Mouse (Mus musculus): ENCODE results near the gene Foxd3.
"Not testable (repeated sequence)": the region's sequence is repeated elsewhere in the genome, so short reads cannot be mapped to it uniquely, and the experiment has no call there.

Foxd3 gene

DNA sequence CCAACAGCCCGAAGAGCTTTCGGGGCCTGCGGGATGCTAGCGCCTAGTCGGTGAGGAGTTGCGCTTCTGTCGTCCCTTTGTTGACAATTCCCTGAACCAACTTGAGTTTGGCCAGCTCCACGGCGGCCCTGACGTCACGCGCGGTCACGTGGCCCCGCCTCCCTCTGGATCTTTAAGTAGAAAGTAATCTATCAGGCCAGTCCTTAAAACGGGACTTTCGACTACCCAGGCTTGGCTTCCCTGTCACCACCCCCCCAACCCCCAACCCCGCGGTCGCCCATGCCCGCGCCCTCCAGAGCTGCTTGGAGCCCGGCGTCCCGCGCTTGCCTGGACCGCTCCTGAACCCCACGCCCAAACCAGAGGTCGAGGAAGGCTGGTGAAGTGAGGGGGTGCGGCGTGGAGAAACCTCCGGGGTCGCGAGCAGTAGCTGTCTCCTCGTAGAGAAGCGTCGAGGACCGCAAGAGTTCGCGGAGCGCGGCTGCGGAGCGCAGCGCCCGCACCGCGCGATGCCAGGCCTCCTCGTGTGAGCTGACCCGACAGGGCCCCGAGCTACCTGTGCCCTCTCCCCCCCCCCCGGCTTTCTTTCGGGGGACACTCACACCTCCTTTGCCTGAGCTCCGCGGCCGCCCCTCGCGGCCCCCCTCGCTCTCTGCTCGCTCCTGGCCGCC, at the start of gene Foxd3:
Gene Foxd3, plus strand, starts transcription at position 363 of the 668 bp plus-strand sequence.
- in situ Hi-C loops (cut with MboI): no loop called here

DNA sequence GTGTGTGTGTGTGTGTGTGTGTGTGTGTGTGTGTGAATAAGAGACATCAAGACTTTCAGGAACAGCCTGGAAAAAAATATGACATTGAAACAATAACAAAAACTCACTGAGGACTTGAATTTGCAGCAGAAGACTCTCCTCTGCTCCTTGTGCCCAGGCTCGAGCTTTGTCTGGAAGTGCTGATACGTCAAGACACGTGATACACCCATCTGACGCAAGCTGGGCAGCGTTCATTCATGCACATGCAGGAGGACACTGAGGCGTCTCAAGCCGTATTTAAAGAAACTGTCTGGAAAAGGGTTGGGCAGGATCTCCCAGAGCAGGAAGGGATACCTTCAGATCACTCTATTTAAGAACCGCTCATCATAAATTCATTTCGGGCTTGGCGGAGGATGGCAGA, 43.9 kb upstream of the Foxd3 start:
- in situ Hi-C loops (cut with MboI): no loop called here

- in situ Hi-C loops (cut with MboI): no loop called here
Measured at GRCm38 (mm10) chr4:99612609-99613350, 43.3 kb upstream of the Foxd3 start.

- in situ Hi-C loops (cut with MboI): no loop called here
Measured at GRCm38 (mm10) chr4:99626047-99626844, 29.9 kb upstream of the Foxd3 start.

- in situ Hi-C loops (cut with MboI): no loop called here
Measured at GRCm38 (mm10) chr4:99627057-99627456, 29.0 kb upstream of the Foxd3 start.

- in situ Hi-C loops (cut with MboI): no loop called here
Measured at GRCm38 (mm10) chr4:99636038-99636437, 20.1 kb upstream of the Foxd3 start.

DNA sequence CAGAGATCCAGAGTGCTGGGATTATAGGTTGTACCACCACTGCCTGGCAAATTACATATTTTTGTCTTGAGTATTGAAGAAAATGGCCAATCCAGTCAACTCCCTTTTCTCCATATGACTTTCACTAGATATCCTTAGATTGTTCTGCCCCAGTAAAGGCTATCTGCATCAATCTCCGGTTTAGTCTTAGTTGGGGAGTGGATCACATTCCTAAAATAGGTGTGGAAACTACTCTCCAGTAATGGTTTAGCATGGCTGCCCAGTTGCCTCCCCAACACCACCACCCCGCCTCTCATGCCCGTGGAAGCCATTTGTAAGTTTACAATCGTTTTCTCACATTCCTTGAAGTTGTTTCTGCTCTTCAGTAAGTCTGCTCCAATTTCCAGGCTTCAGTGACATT, 19.4 kb upstream of the Foxd3 start:
- in situ Hi-C loops (cut with MboI): no loop called here

DNA sequence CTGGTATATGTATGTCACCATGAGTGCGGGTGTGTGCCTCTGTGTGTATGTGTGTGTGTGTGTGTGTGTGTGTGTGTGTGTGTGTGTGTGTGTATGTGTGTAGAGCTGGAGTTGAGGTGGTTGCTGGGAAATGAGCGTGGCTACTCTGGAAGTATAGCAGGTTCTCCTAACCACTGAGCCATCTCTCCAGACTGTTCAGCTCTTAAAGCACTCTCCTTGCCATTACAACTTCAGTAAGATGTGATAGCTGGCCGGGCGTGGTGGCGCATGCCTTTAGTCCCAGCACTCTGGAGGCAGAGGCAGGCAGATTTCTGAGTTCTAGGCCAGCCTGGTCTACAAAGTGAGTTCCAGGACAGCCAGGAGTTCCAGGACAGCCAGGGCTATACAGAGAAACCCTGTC, 15.5 kb upstream of the Foxd3 start:
- in situ Hi-C loops (cut with MboI): not testable (repeated sequence)

DNA sequence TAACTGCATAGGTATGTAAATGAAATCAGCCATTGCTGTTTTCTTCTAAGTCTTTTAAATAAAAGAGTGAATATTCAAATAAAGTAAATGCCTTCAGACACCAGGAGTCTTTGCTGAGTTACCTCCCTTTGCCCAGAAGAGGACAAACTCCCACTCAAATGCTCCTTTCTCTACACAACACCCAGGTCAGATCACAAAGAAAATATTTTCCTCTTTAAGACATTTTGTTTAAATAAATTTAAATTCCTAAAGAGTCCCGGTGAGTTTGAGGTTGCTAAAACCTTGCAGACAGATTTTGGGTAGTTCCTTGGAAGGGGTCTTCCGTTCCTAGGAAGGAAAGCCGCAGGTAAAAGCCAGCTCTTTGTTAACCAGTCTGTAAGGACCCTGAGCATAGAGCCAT, 14.2 kb upstream of the Foxd3 start:
- in situ Hi-C loops (cut with MboI): no loop called here

DNA sequence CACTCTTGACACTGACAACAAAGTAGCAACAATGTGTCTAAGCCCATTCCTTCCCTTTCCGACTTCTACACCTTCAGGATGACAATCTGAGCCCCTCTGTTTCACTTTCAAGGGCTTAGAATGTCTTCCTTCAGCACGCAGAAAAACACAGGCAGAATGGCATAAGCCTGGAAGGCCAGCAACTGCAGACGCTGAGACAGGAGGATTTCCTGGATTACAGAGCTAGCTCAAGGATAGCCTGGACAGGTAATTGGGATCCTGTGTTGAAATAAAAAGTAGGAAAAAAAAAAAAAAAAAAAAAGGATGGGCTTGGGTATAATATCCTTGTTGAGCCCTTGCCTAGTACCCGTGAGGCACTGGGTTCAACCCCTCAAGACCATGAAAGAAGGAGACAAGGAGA, 10.5 kb upstream of the Foxd3 start:
- in situ Hi-C loops (cut with MboI): no loop called here

- in situ Hi-C loops (cut with MboI): no loop called here
Measured at GRCm38 (mm10) chr4:99650088-99650944, 5.8 kb upstream of the Foxd3 start.

- in situ Hi-C loops (cut with MboI): no loop called here
Measured at GRCm38 (mm10) chr4:99650945-99651690, 5.0 kb upstream of the Foxd3 start.

- in situ Hi-C loops (cut with MboI): no loop called here
Measured at GRCm38 (mm10) chr4:99651823-99652450, 4.2 kb upstream of the Foxd3 start.

DNA sequence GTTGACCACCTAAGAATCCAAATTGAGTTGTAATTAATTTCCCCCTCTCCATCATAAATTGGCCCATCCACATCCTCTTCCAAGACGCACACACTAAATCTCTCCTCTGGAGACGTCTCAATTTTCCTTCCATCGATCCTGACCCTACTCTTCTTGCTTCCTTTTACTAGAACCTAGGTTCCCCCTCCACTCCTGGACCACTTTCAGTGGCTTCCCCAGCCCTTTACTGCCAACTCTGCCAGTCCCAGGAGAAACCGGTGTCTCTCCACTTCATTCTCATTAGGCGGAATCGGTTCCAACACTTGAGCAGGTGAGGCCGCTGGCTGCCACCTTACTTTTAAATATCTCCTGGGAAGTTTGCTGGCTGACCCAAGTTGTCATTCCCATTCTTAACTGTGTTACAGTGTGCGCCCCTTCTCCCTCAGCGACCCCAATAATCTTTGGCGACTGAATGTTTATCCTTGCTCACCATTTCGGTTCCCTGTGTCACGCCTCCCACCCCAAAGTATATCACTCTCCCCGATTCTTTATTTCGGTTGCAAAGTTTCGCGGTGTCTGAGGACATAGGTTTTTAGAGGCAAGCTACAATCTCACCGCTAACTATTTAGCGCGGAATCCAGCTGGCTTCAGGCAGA, 3.4 kb upstream of the Foxd3 start:
- in situ Hi-C loops (cut with MboI): no loop called here

DNA sequence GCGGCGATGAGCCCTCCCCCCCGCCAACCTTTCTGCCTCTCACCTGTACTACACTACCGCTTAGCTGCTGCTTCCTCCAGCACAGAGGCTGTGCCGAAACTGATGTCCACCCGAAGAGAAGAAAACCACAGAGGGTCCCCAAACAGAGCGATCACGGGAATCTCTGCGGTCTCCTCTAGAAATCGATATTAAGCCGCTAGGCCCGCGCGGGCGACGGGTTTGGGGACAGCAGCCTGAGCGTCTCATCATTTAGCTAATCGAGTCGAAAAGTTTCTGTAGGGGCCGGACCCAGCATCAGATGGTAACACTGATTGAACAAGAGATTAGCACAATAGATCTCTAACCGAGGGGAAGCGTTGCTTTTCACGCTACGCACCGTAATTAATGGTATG, 2.9 kb upstream of the Foxd3 start:
- in situ Hi-C loops (cut with MboI): no loop called here

DNA sequence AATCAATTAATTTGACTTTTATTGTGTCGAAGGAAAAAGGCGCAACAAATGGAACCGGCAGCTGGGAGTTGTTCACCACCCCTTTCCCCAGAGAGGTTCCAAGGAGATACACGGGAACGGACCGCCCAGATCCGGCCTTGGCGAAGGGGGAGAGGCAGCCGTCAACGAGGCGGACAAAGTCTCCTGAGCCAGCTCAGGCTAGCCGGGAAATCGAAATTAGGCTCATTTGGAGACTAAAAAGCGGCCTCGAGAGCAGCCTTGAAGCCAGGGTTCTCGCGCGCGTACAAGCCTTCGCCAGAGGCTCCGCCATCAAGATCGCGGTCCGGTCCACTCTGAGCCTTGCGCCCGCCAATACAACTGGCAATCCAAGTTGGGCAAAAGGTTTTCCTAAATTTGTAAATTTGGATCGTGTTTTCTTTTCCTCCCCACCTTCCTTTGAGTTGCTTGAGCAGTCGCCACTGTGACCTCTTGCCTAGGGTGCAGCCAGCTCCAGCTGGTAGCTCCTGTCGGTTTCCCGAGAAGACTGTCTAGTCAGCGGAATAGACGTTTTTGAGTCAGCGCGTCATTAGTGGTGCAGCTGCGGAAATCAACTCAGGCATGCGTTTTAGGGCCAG, 2.4 kb upstream of the Foxd3 start:
- in situ Hi-C loops (cut with MboI): no loop called here

- in situ Hi-C loops (cut with MboI): no loop called here
Measured at GRCm38 (mm10) chr4:99654621-99655296, 1.3 kb upstream of the Foxd3 start.

DNA sequence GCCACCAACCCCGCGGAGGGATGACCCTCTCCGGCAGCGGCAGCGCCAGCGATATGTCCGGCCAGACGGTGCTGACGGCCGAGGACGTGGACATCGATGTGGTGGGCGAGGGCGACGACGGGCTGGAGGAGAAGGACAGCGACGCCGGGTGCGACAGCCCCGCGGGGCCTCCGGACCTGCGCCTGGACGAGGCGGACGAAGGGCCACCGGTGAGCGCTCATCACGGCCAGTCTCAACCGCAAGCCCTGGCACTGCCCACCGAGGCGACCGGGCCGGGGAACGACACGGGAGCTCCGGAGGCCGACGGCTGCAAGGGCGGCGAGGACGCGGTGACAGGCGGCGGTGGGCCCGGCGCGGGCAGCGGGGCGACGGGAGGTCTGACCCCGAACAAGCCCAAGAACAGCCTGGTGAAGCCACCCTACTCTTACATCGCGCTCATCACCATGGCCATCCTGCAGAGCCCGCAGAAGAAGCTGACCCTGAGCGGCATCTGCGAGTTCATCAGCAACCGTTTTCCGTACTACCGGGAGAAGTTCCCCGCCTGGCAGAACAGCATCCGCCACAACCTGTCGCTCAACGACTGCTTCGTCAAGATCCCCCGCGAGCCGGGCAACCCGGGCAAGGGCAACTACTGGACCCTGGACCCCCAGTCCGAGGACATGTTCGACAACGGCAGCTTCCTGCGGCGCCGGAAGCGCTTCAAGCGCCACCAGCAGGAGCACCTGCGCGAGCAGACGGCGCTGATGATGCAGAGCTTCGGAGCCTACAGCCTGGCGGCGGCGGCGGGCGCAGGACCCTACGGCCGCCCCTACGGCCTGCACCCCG, 718 bp downstream of the Foxd3 start:
- in situ Hi-C loops (cut with MboI): no loop called here
